Mouse (Mus musculus): ENCODE results near the gene Olfr1264.

Gene Olfr1264

DNA sequence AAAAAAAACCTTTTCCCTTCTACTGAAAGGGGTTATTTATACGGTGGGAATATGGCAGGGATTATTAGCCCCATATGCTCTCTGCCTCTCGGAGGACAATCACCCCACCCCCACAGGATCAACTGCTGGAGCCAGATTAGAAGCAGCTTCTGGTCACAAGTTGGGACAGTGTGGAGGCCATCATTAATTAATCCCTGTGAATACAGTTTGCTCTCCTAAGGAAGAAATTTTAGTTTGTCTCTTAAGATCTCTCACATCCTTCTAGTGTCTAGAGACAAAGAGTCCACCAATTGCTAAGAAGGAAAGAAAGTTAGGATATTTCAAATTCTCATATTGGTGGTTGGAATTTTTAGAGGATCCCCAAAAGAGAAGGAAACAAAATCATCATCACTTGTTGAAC is at the start of gene Olfr1264:
Gene Olfr1264 (minus strand): TSS at position 101 of the 400 bp plus-strand sequence.
- no peak for DNase-seq (ENCODE audit: low spot score)

- no peak for DNase-seq (ENCODE audit: low spot score)
These were observed 44.7 kb upstream of the Olfr1264 start for GRCm38 (mm10) chr2:90070065-90070464.

DNA sequence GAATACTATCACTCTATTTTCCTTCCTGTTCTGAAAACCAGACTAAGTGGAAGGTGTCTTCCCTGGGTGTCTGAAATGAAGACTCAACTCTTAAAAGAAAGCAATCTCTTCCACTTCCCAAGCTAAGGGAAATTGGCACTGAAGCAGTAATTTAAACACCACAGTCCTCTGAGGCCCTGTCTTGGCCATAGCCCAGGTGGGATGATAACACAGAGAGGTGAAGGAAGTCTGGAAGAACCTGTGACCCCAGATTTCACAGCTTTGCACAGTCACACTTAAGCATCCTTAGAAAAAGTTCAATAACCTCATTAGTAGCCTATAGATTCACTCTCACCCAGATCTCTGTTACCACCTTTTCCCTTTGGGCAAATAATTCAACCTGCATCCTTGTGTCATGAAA is 38.1 kb upstream of the Olfr1264 start, which contains the start of gene Olfr140:
Gene Olfr140 (minus strand): TSS at position 101 of the 400 bp plus-strand sequence.
- DNase-seq (ENCODE audit: low spot score) = no peak

- DNase-seq (ENCODE audit: low spot score) = no peak
These were observed 9.7 kb upstream of the Olfr1264 start, which contains the start of gene Olfr1265 for GRCm38 (mm10) chr2:90035037-90035436. TSS of gene Olfr1265 (plus strand) at chr2:90035337.

DNA sequence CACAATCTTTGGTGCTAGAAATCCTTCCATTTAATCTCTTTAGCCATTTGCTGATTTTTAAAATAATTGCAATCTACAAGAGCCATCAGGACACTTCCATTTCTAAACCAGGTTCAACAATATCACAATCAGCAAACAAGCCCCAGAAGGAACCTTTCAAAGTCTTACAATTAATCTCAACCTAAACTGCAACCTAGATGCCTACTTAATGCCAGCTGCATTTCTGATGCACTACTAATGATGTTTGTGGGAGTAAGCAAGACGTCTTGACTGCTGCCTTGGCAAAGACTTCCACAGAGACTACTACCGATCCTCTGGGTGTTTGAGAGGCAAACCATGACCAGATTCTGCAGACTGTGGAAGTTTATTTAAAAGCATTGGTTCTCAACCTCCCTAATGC is 13.5 kb downstream of the Olfr1264 start, which contains the start of gene Olfr1263:
Gene Olfr1263 (plus strand): TSS at position 301 of the 400 bp plus-strand sequence.
- no peak for DNase-seq (ENCODE audit: low spot score)

GRCm38 (mm10) chr2:89999845-90000244 is 25.5 kb downstream of the Olfr1264 start, which contains the start of gene Olfr1262:
TSS of gene Olfr1262 (plus strand) at chr2:90000145.
- DNase-seq (ENCODE audit: low spot score) = no peak

GRCm38 (mm10) chr2:89990921-89991320 is 34.5 kb downstream of the Olfr1264 start, which contains the start of gene Olfr1261:
TSS of gene Olfr1261 (plus strand) at chr2:89991221.
- no peak for DNase-seq (ENCODE audit: low spot score)

DNA sequence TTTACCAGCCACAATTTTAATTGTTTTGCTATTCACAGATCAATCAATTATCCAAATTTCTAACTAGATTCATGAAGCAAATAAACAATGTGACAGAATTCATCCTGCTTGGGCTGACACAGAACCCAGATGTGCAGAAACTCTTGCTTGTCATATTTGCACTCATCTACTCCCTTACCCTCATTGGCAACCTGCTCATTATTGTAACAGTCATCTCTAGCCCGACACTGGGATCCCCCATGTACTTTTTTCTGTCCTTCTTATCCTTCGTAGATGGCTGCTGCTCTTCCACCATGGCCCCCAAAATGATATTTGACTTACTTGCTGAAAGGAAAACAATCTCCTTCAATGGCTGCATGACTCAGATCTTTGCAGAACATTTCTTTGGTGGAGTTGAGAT is 47.7 kb downstream of the Olfr1264 start:
- DNase-seq (ENCODE audit: low spot score) = no peak

DNA sequence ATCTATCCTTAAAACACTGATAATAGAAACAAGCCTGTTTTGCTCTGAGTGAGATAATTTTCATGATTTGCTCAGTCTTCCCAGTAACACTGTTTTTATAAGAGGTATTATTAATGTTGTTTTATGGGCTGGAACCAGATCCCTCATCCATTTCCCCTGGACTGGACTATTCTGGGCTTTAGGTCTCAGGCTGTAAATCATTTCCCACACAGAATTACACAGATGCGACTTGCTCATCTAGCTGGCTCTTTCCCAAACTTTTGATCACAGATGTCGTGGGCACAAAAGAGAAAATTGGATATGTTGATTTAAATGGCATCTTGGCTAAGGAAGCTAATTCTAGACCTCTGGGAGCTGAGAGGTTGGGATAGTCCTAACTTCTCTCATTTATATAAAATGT is 51.2 kb downstream of the Olfr1264 start, which contains the start of gene Olfr1260:
Gene Olfr1260 (plus strand): TSS at position 157 of the 400 bp plus-strand sequence.
- no peak for DNase-seq (ENCODE audit: low spot score)
